22 mouse cellular contexts compared by ENCODE assay signal in the genomic region with DNA sequence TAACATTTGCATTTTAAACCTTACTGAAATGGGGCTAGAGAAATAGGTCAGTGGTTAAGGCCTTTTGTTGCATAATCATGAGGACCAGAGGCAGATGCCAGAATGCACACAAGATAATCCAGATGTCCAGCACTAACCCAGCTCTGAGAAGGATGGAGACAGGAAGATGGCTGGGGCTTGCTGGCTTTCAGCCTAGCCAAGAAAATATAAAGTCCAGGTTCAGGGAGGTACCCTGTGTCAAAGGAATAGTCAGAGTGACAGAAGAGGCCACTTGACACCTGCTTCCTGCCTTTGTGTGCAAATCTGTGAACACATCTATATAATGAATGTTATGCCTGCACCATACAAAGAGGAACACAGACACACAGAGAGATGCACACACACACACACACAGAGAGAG.
DNase-seq lines count a peak whose midpoint lies in the region; ATAC-seq and TF ChIP-seq lines count a peak whose summit lies in the region.
"Had no signal": no experiment of that assay in that cellular context is flagged by ENCODE, and none has a peak within 500 bp of the region (broad histone marks: within the 10 kb centered on the region; RNA-seq: fewer than 3 reads in every experiment).

No protein-coding gene starts in this region.

- H3K9ac ChIP-seq in lung, embryonic 16.5 days (ENCODE audit: low read length) = no peak overlapping the region
- H3K9ac ChIP-seq: embryonic facial prominence, embryonic 15.5 days; heart, embryonic 13.5 days; hindbrain, embryonic 12.5 days; limb, embryonic 13.5 days; liver, embryonic 13.5 days had no signal

- DNase-seq in heart, postnatal 10 days = peak; percentile 6 to 16
- no peak for DNase-seq in heart, postnatal 4 days
- no peak for DNase-seq in lung, adult 2 months
- no peak for DNase-seq in frontal cortex, postnatal 14 days (ENCODE audit: low spot score in 2 of 2)
- DNase-seq: adrenal gland, adult 2 months; cerebellum, adult 9-10 months; gastrocnemius, postnatal 36 days; layer of hippocampus, postnatal 36 days; liver, embryonic 13.5 days; retina, postnatal 1 day; right cerebral cortex, postnatal 4 days had no signal

- no peak overlapping the region for H3K4me3 ChIP-seq in lung, embryonic 16.5 days (ENCODE audit: low read length)
- no peak overlapping the region for H3K4me3 ChIP-seq in lung, adult 2 months (replicated peaks; ENCODE audit: extremely low read depth, low read depth, low read length)
- no peak overlapping the region for H3K4me3 ChIP-seq in bone marrow, adult 2 months (replicated peaks; ENCODE audit: control insufficient read depth, low read depth, low read length)
- H3K4me3 ChIP-seq: embryonic facial prominence, embryonic 15.5 days; heart, embryonic 13.5 days; hindbrain, embryonic 12.5 days; layer of hippocampus, adult 2 months; limb, embryonic 13.5 days; liver, embryonic 13.5 days; midbrain, embryonic 10.5 days had no signal

- H3K27ac ChIP-seq in lung, embryonic 16.5 days (ENCODE audit: low read length) = 0 out of 2 replicates have a peak overlapping the region, but pooled peaks have one; percentile 50
- peak overlapping the region; percentile 55; the same call in 1 of the 2 replicates for H3K27ac ChIP-seq in bone marrow, adult 2 months (ENCODE audit: control insufficient read depth, insufficient read depth, low read depth, low read length, poor library complexity)
- H3K27ac ChIP-seq: embryonic facial prominence, embryonic 15.5 days; heart, embryonic 13.5 days; hindbrain, embryonic 12.5 days; layer of hippocampus, adult 2 months; limb, embryonic 13.5 days; liver, embryonic 13.5 days; midbrain, embryonic 10.5 days had no signal

- no peaks in the 10 kb centered on the region for H3K9me3 ChIP-seq in lung, embryonic 16.5 days (ENCODE audit: control insufficient read depth, low read length)
- H3K9me3 ChIP-seq: embryonic facial prominence, embryonic 15.5 days; heart, embryonic 13.5 days; hindbrain, embryonic 12.5 days; limb, embryonic 13.5 days; liver, embryonic 13.5 days; midbrain, embryonic 10.5 days had no signal

- H3K27me3 ChIP-seq in lung, embryonic 16.5 days (ENCODE audit: control insufficient read depth, insufficient read depth, low read depth, low read length) = no peaks in the 10 kb centered on the region
- H3K27me3 ChIP-seq: embryonic facial prominence, embryonic 15.5 days; heart, embryonic 13.5 days; hindbrain, embryonic 12.5 days; limb, embryonic 13.5 days; liver, embryonic 13.5 days had no signal

- no peak for TF ChIP-seq CTCF in lung, adult 2 months (IDR thresholded peaks at IDR 0.05; ENCODE audit: insufficient read depth, low read length)
- TF ChIP-seq CTCF in bone marrow, adult 2 months (IDR thresholded peaks at IDR 0.05; ENCODE audit: control insufficient read depth, insufficient read depth, low read length) = no peak

- no peaks in the 10 kb centered on the region for H3K36me3 ChIP-seq in lung, embryonic 16.5 days (ENCODE audit: control insufficient read depth, insufficient read depth, low read length)
- H3K36me3 ChIP-seq: embryonic facial prominence, embryonic 15.5 days; heart, embryonic 13.5 days; hindbrain, embryonic 12.5 days; limb, embryonic 13.5 days; liver, embryonic 13.5 days; midbrain, embryonic 10.5 days had no signal

- intact Hi-C loops in heart, postnatal 10 days (cut with DNase I) = no loop called here

- peak; percentile 84 for ATAC-seq in lung, embryonic 16.5 days (ENCODE audit: low read depth)
- peak; percentile 24; the same call in 1 of the 2 replicates for ATAC-seq in neutrophil, adult 5-6 weeks (ENCODE audit: extremely low read depth, insufficient number of reproducible peaks, low FRiP score, poor library complexity, severe bottlenecking)
- ATAC-seq: forebrain, embryonic 16.5 days; inflammation-experienced regulatory T-cells, adult 6 months had no signal

- peaks cover 7% of the 10 kb centered on the region; the same call in 1 of the 2 replicates for H3K4me1 ChIP-seq in lung, embryonic 16.5 days (replicated peaks; ENCODE audit: control insufficient read depth, insufficient read depth, low read length)
- no peaks in the 10 kb centered on the region; the same call in 1 of the 2 replicates for H3K4me1 ChIP-seq in lung, adult 2 months (ENCODE audit: control insufficient read depth, insufficient read depth, low read length)
- peaks cover 3% of the 10 kb centered on the region; the same call in 1 of the 2 replicates for H3K4me1 ChIP-seq in bone marrow, adult 2 months (ENCODE audit: control insufficient read depth, insufficient read depth, low read length)
- H3K4me1 ChIP-seq: embryonic facial prominence, embryonic 15.5 days; heart, embryonic 13.5 days; hindbrain, embryonic 12.5 days; liver, embryonic 13.5 days; midbrain, embryonic 10.5 days had no signal

- no peak for TF ChIP-seq POLR2A in lung, adult 2 months (IDR thresholded peaks at IDR 0.05; ENCODE audit: borderline replicate concordance, extremely low read depth, low read depth, low read length)
- TF ChIP-seq POLR2A in bone marrow, adult 2 months (IDR thresholded peaks at IDR 0.05; ENCODE audit: borderline replicate concordance, control insufficient read depth, low read depth, low read length) = no peak

- H3K4me2 ChIP-seq in lung, embryonic 16.5 days (ENCODE audit: low read depth, low read length) = no peak overlapping the region
- H3K4me2 ChIP-seq: embryonic facial prominence, embryonic 15.5 days; heart, embryonic 13.5 days; hindbrain, embryonic 12.5 days; limb, embryonic 13.5 days; liver, embryonic 13.5 days had no signal

Comparison
In these comparisons a context has a peak if more than half of its experiments do, and no peak if none do; other contexts are left out.
1. DNase-seq: peak in heart, postnatal 10 days (2 of 2); none in heart, postnatal 4 days (single experiment), lung, adult 2 months (single experiment) and frontal cortex, postnatal 14 days (0 of 2).